In the genomic region with DNA sequence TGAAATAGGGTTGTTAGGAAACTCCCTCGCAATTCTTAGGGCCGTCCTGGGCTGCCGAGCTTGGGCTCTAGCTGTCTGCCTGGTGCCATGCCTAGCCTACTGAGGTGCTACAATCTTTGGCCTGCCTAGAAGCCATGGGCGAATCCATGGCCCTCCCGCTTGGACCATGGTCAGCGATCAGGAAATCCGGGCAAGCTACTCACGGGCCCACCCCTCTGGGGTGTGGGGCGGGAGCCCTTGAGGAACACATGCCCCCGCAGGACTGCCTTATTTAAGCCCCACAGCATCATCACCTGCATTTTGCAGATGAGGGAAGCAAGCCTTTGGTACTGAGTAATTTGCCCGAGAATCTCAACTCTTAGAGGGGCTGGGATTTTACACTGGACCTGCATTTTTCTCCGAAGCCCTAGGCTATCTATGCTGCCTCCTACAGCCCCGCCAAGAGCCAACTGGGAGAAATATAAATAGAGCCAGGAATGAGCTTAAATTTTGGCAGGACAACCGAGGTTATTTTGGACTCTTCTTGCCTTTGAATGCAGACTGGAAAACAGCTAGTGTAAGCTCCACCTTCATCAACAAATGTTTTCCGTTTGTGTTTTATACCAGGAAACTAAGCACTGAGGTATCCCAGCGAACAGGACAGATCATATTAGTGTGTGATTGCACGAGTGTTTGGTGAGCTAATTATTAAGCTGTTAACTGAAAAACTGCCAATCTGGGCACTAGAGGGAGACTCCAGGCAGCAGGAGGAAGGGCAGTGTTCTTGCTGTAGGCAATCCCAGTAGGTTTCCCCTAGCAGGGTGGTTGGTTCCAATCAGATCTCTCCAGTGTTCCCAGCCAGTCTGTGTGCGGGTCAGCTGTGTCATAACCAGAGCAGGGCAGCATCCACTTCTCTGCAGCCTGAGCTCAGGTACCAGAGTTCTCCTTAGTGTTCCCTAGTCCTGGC, we compare ENCODE assay signal across 8 mouse cellular contexts.
A peak's percentile ranks its signal among the peaks of the same experiment; 100 is the strongest.
DNase-seq lines count a peak whose midpoint lies in the region; ATAC-seq and TF ChIP-seq lines count a peak whose summit lies in the region.

No protein-coding gene starts in this region.

- no peaks in the 10 kb centered on the region for H3K9me3 ChIP-seq in embryonic facial prominence, embryonic 15.5 days (replicated peaks)
- H3K9me3 ChIP-seq in heart, embryonic 11.5 days (replicated peaks; ENCODE audit: control insufficient read depth, low read length), result no peaks in the 10 kb centered on the region
- H3K9me3 ChIP-seq in kidney, embryonic 16.5 days (ENCODE audit: low read length), result no peaks in the 10 kb centered on the region
- no peaks in the 10 kb centered on the region for H3K9me3 ChIP-seq in midbrain, postnatal 0 days (ENCODE audit: low read length)

- ATAC-seq in embryonic facial prominence, embryonic 15.5 days (ENCODE audit: insufficient number of reproducible peaks, low FRiP score, low TSS enrichment, low read depth), result peak; percentile 41
- ATAC-seq in heart, embryonic 11.5 days (replicated peaks; ENCODE audit: insufficient number of reproducible peaks, low FRiP score, low TSS enrichment), result peak; percentile 60
- ATAC-seq in kidney, embryonic 16.5 days (ENCODE audit: low FRiP score, low TSS enrichment), result peak; percentile 82
- peak; percentile 69 for ATAC-seq in midbrain, postnatal 0 days (ENCODE audit: low FRiP score)

- peak overlapping the region; percentile 58 for H3K4me3 ChIP-seq in embryonic facial prominence, embryonic 15.5 days (replicated peaks)
- peak overlapping the region; percentile 69 for H3K4me3 ChIP-seq in heart, embryonic 11.5 days (ENCODE audit: low read depth, low read length)
- H3K4me3 ChIP-seq in kidney, embryonic 16.5 days (ENCODE audit: low read length), result peak overlapping the region; percentile 65
- H3K4me3 ChIP-seq in midbrain, postnatal 0 days (ENCODE audit: low read depth, low read length), result peak overlapping the region; percentile 63
- peak overlapping the region; percentile 12; the same call in 1 of the 2 replicates for H3K4me3 ChIP-seq in testis, adult 2 months (ENCODE audit: control insufficient read depth, low read depth, low read length)

- H3K27ac ChIP-seq in embryonic facial prominence, embryonic 15.5 days (replicated peaks), result peak overlapping the region; percentile 98
- H3K27ac ChIP-seq in heart, embryonic 11.5 days (ENCODE audit: low read depth, low read length), result peak overlapping the region; percentile 89
- peak overlapping the region; percentile 93 for H3K27ac ChIP-seq in kidney, embryonic 16.5 days (ENCODE audit: low read length)
- H3K27ac ChIP-seq in midbrain, postnatal 0 days (ENCODE audit: low read depth, low read length), result peak overlapping the region; percentile 96
- H3K27ac ChIP-seq in testis, adult 2 months (ENCODE audit: control insufficient read depth, insufficient read depth, low read depth, low read length), result peak overlapping the region; percentile 54

- no peaks in the 10 kb centered on the region for H3K27me3 ChIP-seq in embryonic facial prominence, embryonic 15.5 days
- no peaks in the 10 kb centered on the region for H3K27me3 ChIP-seq in heart, embryonic 11.5 days (ENCODE audit: control insufficient read depth, insufficient read depth, low read length)
- no peaks in the 10 kb centered on the region for H3K27me3 ChIP-seq in kidney, embryonic 16.5 days (ENCODE audit: insufficient read depth, low read length)
- no peaks in the 10 kb centered on the region for H3K27me3 ChIP-seq in midbrain, postnatal 0 days (ENCODE audit: insufficient read depth, low read length)
- H3K27me3 ChIP-seq in testis, adult 2 months (ENCODE audit: control insufficient read depth, insufficient read depth, low read length), result peaks cover 3% of the 10 kb centered on the region; the same call in 1 of the 2 replicates

- H3K4me1 ChIP-seq in embryonic facial prominence, embryonic 15.5 days, result peaks cover 14% of the 10 kb centered on the region
- no peaks in the 10 kb centered on the region; the same call in 1 of the 2 replicates for H3K4me1 ChIP-seq in heart, embryonic 11.5 days (ENCODE audit: control insufficient read depth, insufficient read depth, low read length)
- H3K4me1 ChIP-seq in kidney, embryonic 16.5 days (ENCODE audit: insufficient read depth, low read length), result peaks cover 12% of the 10 kb centered on the region
- H3K4me1 ChIP-seq in midbrain, postnatal 0 days (ENCODE audit: insufficient read depth, low read length), result peaks cover 3% of the 10 kb centered on the region
- peaks cover 10% of the 10 kb centered on the region for H3K4me1 ChIP-seq in testis, adult 2 months (ENCODE audit: control insufficient read depth, insufficient read depth, low read length)

- H3K9ac ChIP-seq in embryonic facial prominence, embryonic 15.5 days, result peak overlapping the region; percentile 77
- H3K9ac ChIP-seq in heart, embryonic 11.5 days (ENCODE audit: low read depth, low read length), result peak overlapping the region; percentile 91
- peak overlapping the region; percentile 92 for H3K9ac ChIP-seq in kidney, embryonic 16.5 days (replicated peaks; ENCODE audit: low read length)
- H3K9ac ChIP-seq in midbrain, postnatal 0 days (replicated peaks; ENCODE audit: low read length, poor library complexity, severe bottlenecking), result peak overlapping the region; percentile 93

- peak overlapping the region; percentile 84 for H3K4me2 ChIP-seq in embryonic facial prominence, embryonic 15.5 days (replicated peaks)
- peak overlapping the region; percentile 94 for H3K4me2 ChIP-seq in heart, embryonic 11.5 days
- peak overlapping the region; percentile 96 for H3K4me2 ChIP-seq in kidney, embryonic 16.5 days (replicated peaks; ENCODE audit: low read depth, low read length)
- peak overlapping the region; percentile 94 for H3K4me2 ChIP-seq in midbrain, postnatal 0 days (ENCODE audit: low read depth, low read length, poor library complexity, severe bottlenecking)

- DNase-seq in 3T3-L1 (ENCODE audit: low read depth, low spot score) (peak; percentile 94), liver (peak; percentile 45)
- peak; percentile 76 for DNase-seq in adrenal gland, postnatal 14 days
- peak; percentile 91 for DNase-seq in midbrain, postnatal 0 days (ENCODE audit: low spot score)

- TF ChIP-seq POLR2A in testis, adult 2 months (IDR thresholded peaks at IDR 0.05; ENCODE audit: control insufficient read depth, low read depth, low read length), result no peak

- H3K36me3 ChIP-seq in embryonic facial prominence, embryonic 15.5 days, result no peaks in the 10 kb centered on the region
- no peaks in the 10 kb centered on the region for H3K36me3 ChIP-seq in heart, embryonic 11.5 days (ENCODE audit: control insufficient read depth, insufficient read depth, low read length)
- no peaks in the 10 kb centered on the region for H3K36me3 ChIP-seq in kidney, embryonic 16.5 days (ENCODE audit: insufficient read depth, low read length)
- H3K36me3 ChIP-seq in midbrain, postnatal 0 days (ENCODE audit: insufficient read depth, low read length), result no peaks in the 10 kb centered on the region
- H3K36me3 ChIP-seq in testis, adult 2 months (ENCODE audit: control insufficient read depth, insufficient read depth, low read length), result no peaks in the 10 kb centered on the region

- peak; percentile 85 for TF ChIP-seq CTCF in midbrain, postnatal 0 days (IDR thresholded peaks at IDR 0.05)
- TF ChIP-seq CTCF in testis, adult 2 months (IDR thresholded peaks at IDR 0.05; ENCODE audit: control insufficient read depth, insufficient read depth, insufficient replicate concordance, low read depth, low read length), result no peak

- WGBS in embryonic facial prominence, embryonic 15.5 days, result 2% methylated on average over 18 of the region's 18 CpGs
- 2% methylated on average over 18 of the region's 18 CpGs for WGBS in heart, embryonic 11.5 days (ENCODE audit: insufficient replicate concordance)
- WGBS in kidney, embryonic 16.5 days, result under 1% methylated on average over 18 of the region's 18 CpGs
- under 1% methylated on average over 18 of the region's 18 CpGs for WGBS in midbrain, postnatal 0 days

Comparison
In these comparisons a context has a peak if more than half of its experiments do, and no peak if none do; other contexts are left out.
1. Peak in every context shown above with its lines: DNase-seq, ATAC-seq, H3K4me3 ChIP-seq and H3K27ac ChIP-seq.
2. H3K4me3 ChIP-seq: peak in every context shown above with its lines; median percentile 69 in heart, embryonic 11.5 days; 65 in kidney, embryonic 16.5 days; 63 in midbrain, postnatal 0 days; 58 in embryonic facial prominence, embryonic 15.5 days; 12 in testis, adult 2 months.